Mouse (Mus musculus) neural tube, embryonic 15.5 days (tissue): Measurements from ENCODE around the gene Fam196b. TPM values are rescaled to one million over a fixed set of nuclear protein-coding genes. Genes with fewer than 3 reads are reported as not detected.
A peak's percentile ranks its signal among the peaks of the same experiment; 100 is the strongest.

Experiments used
- ATAC-seq: fragments of 200-750 bp; cut with Nextera tagmentation; 2 replicates; pipeline ENCODE4 v1.8.0; 2017; ENCODE audit warnings: mild to moderate bottlenecking, moderate TSS enrichment, moderate library complexity; ENCODE audit not compliant: low FRiP score
- H3K27ac ChIP-seq: fragments of 300-500 bp; sonication (generic); replicated peaks from 2 replicates; pipeline ENCODE4 v1.5.1; 2015; ENCODE audit warnings: mild to moderate bottlenecking, inconsistent platforms
- H3K27me3 ChIP-seq: fragments of 300-500 bp; sonication (generic); replicated peaks from 2 replicates; pipeline ENCODE4 v1.6.1; 2015; ENCODE audit warnings: inconsistent platforms
- H3K36me3 ChIP-seq: fragments of 300-500 bp; sonication (generic); 2 replicates; pipeline ENCODE4 v1.6.1; 2015; ENCODE audit warnings: inconsistent platforms
- H3K4me1 ChIP-seq: fragments of 300-500 bp; sonication (generic); 2 replicates; pipeline ENCODE4 v1.6.1; 2015; ENCODE audit warnings: inconsistent platforms
- H3K4me2 ChIP-seq: fragments of 300-500 bp; sonication (generic); 2 replicates; pipeline ENCODE4 v1.6.1; 2015; ENCODE audit warnings: inconsistent platforms, mild to moderate bottlenecking, moderate library complexity
- H3K4me3 ChIP-seq: fragments of 300-500 bp; sonication (generic); replicated peaks from 2 replicates; pipeline ENCODE4 v1.5.1; 2015; ENCODE audit warnings: mild to moderate bottlenecking, inconsistent platforms
- H3K9ac ChIP-seq: fragments of 300-500 bp; sonication (generic); replicated peaks from 2 replicates; pipeline ENCODE4 v1.6.1; 2015; ENCODE audit warnings: mild to moderate bottlenecking, inconsistent platforms
- H3K9me3 ChIP-seq: fragments of 300-500 bp; sonication (generic); replicated peaks from 2 replicates; pipeline ENCODE4 v1.6.1; 2016; ENCODE audit warnings: inconsistent platforms
- WGBS: fragments of 180-500 bp; shearing (Covaris S2); methylation state at CpG from one replicate; pipeline ENCODE4 v1.1.7; 2015; ENCODE audit warnings: mixed read lengths; 5-methylcytosine and 5-hydroxymethylcytosine counted together
- polyA plus RNA-seq: library from polyadenylated mRNA; unstranded; fragments of >200 nt; fragmentation: Nextera tagmentation; extraction: Ambion mirVana; gene quantifications from 2 replicates; pipeline ENCODE4 v1.2.1, GENCODE M21; 2015

Gene Fam196b
- polyA plus RNA-seq, 1 experiment from 2014 or later = 4.0 TPM

DNA sequence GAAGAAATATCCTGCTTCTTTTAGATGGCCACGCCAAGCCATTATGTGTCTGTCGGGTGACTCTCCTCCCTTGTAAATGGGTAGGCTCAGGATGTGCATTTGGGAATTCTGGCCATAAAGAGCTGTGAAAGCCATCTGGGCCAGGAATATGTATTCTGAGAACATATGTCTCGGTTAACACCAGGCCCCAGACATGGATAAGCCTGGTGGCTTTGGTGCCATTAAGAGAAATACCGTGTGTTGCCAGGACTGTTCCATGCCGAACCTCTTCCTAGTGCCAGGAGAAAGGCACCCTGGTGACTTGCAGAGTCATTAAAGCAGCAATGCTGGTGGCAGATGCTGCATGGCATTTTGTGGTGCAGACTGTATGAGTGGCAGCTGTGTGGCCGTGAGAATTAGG is 63.0 kb downstream of the Fam196b start:
- peaks cover 17% of the 10 kb centered on the region for H3K4me1 ChIP-seq
- H3K27me3 ChIP-seq = no peaks in the 10 kb centered on the region
- no peak overlapping the region for H3K4me2 ChIP-seq
- H3K4me3 ChIP-seq = no peak overlapping the region
- no peaks in the 10 kb centered on the region for H3K36me3 ChIP-seq
- H3K27ac ChIP-seq = no peak overlapping the region
- H3K9me3 ChIP-seq = no peaks in the 10 kb centered on the region
- H3K9ac ChIP-seq = no peak overlapping the region
- 0 out of 2 replicates have a peak, but pooled peaks have one; percentile 30 for ATAC-seq
- WGBS = 34% methylated on average over 6 of the region's 6 CpGs

DNA sequence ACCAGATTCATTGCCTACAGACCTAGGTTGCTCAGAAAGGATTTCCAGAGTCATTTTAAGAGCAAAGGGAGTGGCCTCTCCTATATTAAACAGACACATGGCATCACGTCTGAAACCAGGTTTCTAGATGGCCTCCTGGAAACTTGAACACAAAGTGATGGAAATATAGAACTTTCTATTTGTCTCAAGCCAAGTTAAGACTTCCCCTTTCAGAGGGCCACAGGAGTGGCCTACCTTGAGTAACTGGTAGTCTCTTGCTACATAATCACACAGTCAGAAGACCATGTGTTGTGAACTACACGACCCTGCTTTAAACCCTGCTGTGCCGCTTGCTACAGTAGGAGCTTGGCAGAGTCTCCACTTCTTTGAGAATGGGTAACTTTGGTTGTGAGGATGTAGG is 68.9 kb downstream of the Fam196b start:
- no peak overlapping the region for H3K9ac ChIP-seq
- no peak for ATAC-seq
- H3K4me3 ChIP-seq = no peak overlapping the region
- H3K27me3 ChIP-seq = no peaks in the 10 kb centered on the region
- no peak overlapping the region for H3K27ac ChIP-seq
- no peaks in the 10 kb centered on the region for H3K36me3 ChIP-seq
- H3K4me2 ChIP-seq = no peak overlapping the region
- no peaks in the 10 kb centered on the region for H3K9me3 ChIP-seq
- peaks cover 7% of the 10 kb centered on the region; the same call in 1 of the 2 replicates for H3K4me1 ChIP-seq
- 91% methylated on average over 3 of the region's 3 CpGs for WGBS

DNA sequence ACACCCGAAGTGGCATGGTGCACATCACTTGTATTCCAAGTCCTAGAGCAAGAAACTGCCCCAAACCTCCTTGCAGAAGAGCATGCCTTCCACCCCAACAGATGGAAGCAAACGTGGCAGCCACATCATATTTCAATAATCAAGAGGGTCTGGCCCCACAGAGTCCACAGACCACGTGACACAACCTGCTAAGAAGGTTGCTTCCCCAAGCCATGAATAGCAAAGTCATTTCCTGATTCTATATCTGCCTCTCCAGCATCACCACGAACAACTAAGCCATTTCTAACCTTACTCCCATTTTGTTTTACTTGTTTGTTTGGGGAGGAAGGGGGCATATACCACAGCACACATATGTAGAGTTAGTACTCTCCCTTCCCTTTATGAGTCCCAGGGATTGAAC is 69.6 kb downstream of the Fam196b start:
- WGBS = 76% methylated on average over 4 of the region's 4 CpGs
- Histone ChIP-seq H3K36me3 (no peaks in the 10 kb centered on the region), H3K9me3 (no peaks in the 10 kb centered on the region), H3K27ac (no peak overlapping the region), H3K9ac (no peak overlapping the region), H3K4me3 (no peak overlapping the region), H3K4me2 (no peak overlapping the region), H3K27me3 (no peaks in the 10 kb centered on the region), H3K4me1 (peaks cover 7% of the 10 kb centered on the region; the same call in 1 of the 2 replicates)
- no peak for ATAC-seq

DNA sequence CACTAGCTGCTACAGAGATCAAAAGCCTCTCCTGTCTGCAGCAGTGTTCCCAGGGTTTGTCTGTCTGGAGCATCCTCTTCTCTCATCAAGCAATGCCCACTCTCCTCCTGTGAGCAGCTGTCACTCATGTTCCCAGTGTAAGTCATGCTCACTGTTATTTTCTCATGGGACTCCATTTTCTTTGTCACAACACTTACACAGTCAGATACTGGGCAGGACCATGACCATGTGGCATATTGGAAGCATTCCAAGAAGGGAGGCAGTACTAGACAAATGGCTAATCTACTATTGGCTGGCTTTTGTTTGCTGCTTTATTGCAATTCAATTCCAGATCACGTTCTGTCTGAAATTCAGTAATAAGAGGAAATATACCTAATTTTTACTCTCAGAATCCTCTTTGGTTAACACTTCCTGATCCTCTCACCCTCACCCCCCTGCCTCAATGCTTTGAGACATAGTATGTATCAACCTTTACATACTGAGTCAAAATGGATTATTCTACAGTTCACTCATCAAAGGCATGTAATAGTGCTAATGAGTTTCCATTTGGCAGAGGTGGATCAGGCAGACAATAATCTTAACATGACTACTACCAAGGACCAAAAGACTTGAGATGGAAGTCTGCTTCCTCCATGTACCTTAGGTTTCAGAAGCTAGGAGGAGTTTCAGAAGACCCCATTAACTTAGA is 70.5 kb downstream of the Fam196b start:
- no peak overlapping the region for H3K4me2 ChIP-seq
- H3K9me3 ChIP-seq = no peaks in the 10 kb centered on the region
- no peaks in the 10 kb centered on the region for H3K27me3 ChIP-seq
- H3K4me1 ChIP-seq = peaks cover 4% of the 10 kb centered on the region; the same call in 1 of the 2 replicates
- H3K4me3 ChIP-seq = no peak overlapping the region
- WGBS = 28% methylated on average over 1 of the region's 1 CpGs
- no peak overlapping the region for H3K27ac ChIP-seq
- peak; percentile 28; the same call in 1 of the 2 replicates for ATAC-seq
- H3K9ac ChIP-seq = no peak overlapping the region
- no peaks in the 10 kb centered on the region for H3K36me3 ChIP-seq

DNA sequence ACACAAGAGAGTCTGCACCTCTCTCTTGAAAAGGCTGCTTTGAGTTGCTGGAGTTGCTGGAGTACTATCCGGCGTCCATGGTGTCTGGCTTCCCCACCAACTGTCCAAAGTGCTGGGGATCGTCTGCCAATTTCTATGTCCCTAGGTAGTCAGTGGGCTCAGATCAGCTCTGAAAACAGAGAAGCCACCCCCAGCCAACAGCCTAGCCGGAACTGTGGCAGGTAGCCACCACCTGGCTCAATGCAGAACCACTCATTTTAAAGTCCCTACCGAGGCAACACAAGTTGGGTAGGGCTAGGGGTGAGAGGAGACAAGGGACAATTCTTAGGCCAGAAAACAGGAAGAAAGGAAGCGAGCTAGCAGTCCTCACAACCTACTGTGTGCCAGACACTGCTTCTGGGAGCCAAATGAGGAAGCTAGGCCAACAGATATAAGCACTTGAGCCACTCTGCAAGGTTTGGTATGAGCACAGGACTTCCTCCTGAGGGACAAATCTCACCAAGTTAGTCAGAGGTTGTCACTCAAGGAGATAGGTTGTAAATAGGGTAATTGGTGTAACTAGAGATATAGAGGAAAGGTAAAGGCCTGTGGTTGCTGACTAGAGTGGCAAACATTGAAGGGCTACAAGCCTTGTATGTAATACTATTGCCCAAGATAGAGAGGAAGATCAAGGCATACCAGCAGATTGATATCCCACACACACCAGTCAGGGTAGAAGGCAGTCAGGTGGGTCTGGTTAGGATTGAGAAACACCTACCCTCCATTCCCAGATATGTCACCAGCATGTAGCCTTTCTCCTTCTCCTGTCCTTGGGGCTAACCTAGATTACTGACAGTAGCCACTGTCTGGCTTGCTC is 74.9 kb downstream of the Fam196b start:
- no peak for ATAC-seq
- H3K27me3 ChIP-seq = no peaks in the 10 kb centered on the region
- H3K27ac ChIP-seq = no peak overlapping the region
- no peak overlapping the region for H3K9ac ChIP-seq
- H3K9me3 ChIP-seq = no peaks in the 10 kb centered on the region
- no peak overlapping the region for H3K4me2 ChIP-seq
- WGBS = 85% methylated on average over 6 of the region's 6 CpGs
- no peak overlapping the region for H3K4me3 ChIP-seq
- peaks cover 4% of the 10 kb centered on the region; the same call in 1 of the 2 replicates for H3K4me1 ChIP-seq
- no peaks in the 10 kb centered on the region for H3K36me3 ChIP-seq

DNA sequence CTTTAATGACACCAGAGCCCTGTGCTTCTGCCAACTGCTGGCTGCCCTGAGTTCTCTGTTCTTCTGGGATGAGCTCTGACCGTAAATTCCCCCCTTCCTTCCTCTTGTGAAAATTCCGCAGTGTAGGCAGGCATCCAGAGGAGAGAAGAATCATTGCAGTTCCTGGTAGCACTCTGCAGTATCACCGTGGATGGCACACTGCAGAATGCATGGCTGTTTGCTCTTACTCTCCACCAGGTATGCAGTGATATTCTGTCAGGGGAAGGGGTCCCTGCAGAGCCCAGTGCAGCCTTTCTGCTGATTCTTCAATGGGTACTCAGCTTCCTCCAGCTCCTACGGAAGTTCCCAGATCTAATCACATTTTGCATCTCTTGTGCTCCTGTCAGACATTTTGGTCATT is 77.5 kb downstream of the Fam196b start:
- ATAC-seq = peak; percentile 47; the same call in 1 of the 2 replicates
- WGBS = 42% methylated on average over 4 of the region's 4 CpGs

DNA sequence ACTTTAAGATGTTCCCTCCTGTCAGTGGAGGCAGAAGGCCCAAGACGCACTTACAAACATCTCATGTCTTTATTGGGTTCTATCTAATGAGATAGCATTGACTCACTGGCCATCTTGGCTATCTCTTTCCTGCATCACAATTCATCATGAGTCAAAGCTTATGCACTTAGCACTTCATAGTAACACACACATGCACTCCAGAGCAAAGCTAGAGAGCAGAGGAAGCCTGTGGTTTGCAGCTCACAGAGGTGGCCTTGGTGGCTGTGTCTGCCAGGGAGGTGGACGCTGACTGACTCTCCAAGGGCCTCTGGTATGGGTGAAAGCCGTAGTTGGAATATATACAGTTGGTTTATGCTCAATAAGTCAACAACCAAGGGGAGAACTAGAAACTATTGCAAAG is 81.2 kb downstream of the Fam196b start:
- ATAC-seq = no peak
- Histone ChIP-seq H3K9me3 (no peaks in the 10 kb centered on the region), H3K27me3 (no peaks in the 10 kb centered on the region), H3K9ac (no peak overlapping the region), H3K27ac (no peak overlapping the region), H3K36me3 (no peaks in the 10 kb centered on the region), H3K4me3 (no peak overlapping the region), H3K4me2 (no peak overlapping the region), H3K4me1 (no peaks in the 10 kb centered on the region)
- WGBS = 74% methylated on average over 3 of the region's 3 CpGs

More for the DNA sequence above, 77.5 kb downstream of the Fam196b start:
- no peak overlapping the region for H3K4me3 ChIP-seq
- no peaks in the 10 kb centered on the region for H3K36me3 ChIP-seq
- no peak overlapping the region for H3K9ac ChIP-seq
- no peaks in the 10 kb centered on the region for H3K27me3 ChIP-seq
- H3K4me2 ChIP-seq = no peak overlapping the region
- no peak overlapping the region for H3K27ac ChIP-seq
- H3K4me1 ChIP-seq = no peaks in the 10 kb centered on the region
- H3K9me3 ChIP-seq = no peaks in the 10 kb centered on the region

DNA sequence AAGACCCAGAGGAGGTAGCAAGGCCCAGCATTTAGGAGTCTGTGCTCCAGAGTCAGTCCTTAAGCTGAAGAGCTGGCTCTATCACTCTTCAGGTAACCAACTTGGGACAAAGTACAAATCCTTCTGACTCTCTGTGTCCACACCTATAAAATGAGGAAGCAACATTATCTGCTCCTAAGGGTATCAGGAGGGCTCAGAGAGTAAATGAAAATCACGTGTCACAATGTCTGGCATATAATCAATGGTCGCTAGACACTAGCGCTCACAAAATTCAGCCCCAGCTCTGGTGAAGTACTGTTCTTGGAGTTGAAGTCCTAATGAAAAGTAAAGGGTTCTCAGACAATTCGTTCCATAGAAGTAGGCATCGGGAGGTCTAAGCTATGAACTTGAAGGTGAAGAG is 83.0 kb downstream of the Fam196b start:
- no peak overlapping the region for H3K9ac ChIP-seq
- no peak overlapping the region for H3K4me3 ChIP-seq
- no peak for ATAC-seq
- WGBS = 91% methylated on average over 5 of the region's 5 CpGs
- no peak overlapping the region for H3K4me2 ChIP-seq
- no peak overlapping the region for H3K27ac ChIP-seq
- H3K27me3 ChIP-seq = no peaks in the 10 kb centered on the region
- no peaks in the 10 kb centered on the region for H3K36me3 ChIP-seq
- H3K4me1 ChIP-seq = no peaks in the 10 kb centered on the region
- no peaks in the 10 kb centered on the region for H3K9me3 ChIP-seq

DNA sequence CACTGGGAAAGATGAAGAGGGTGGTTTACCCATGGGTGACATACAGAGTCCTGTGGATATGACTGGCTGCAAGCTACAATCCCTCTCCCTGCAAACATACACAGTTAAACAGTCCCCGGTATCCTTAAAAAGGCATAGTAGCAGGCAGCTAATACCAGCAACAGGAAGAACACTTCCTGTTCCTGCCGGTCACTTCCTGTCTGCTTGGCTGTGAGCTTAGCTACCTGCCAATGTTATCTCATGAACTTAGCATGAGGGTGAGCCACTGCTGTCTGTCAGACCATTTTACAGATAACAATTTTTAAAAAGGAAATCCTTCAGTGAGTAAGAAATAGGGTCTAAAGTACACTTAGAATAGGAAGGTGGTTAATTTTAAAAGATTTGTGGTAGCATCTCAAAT is 83.9 kb downstream of the Fam196b start:
- H3K4me2 ChIP-seq = no peak overlapping the region
- H3K27me3 ChIP-seq = no peaks in the 10 kb centered on the region; the same call in 1 of the 2 replicates
- no peaks in the 10 kb centered on the region for H3K36me3 ChIP-seq
- H3K4me3 ChIP-seq = no peak overlapping the region
- no peak for ATAC-seq
- no peak overlapping the region for H3K9ac ChIP-seq
- H3K4me1 ChIP-seq = no peaks in the 10 kb centered on the region
- 93% methylated on average over 2 of the region's 2 CpGs for WGBS
- no peaks in the 10 kb centered on the region for H3K9me3 ChIP-seq
- H3K27ac ChIP-seq = no peak overlapping the region

DNA sequence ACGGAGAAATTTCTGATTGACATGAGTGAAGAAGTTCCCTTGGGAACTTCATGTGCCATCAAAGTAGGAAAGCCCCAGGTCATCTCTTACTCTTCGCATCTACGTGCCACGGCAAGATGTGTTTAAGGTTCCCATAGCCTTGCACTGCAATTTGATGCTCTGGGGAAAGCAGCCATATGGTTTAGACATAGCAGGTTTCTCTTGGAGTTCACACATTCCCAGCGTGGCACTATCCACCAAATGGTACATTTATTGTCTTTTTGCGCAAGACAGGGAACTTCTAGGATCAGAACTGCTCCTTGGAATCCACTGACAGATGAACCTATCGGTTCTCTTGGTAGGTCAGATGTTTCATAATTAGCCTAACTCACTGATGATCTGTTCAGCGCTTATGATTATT is 86.7 kb downstream of the Fam196b start:
- 84% methylated on average over 8 of the region's 8 CpGs for WGBS
- ATAC-seq = no peak

DNA sequence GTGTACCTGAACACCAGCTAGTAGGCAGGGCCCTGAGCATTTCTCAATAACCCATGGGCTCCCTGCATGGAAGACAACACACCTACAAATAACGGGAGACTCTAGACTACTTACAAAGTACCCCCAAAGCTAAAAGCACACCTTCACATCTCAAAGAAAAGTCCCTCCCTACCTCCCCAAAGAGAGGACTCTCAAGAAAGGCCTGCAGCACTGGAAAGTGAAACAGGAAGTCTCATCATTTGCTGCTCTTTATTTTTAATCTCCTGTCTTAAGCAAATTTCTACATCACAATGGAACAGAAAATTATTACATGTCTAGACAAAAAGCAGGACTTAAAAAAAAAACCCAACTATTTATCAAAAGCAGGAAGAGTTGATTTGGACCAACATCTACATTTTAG is 90.7 kb downstream of the Fam196b start:
- Histone ChIP-seq H3K4me2 (no peak overlapping the region), H3K36me3 (no peaks in the 10 kb centered on the region), H3K4me1 (no peaks in the 10 kb centered on the region), H3K9ac (no peak overlapping the region), H3K4me3 (no peak overlapping the region), H3K9me3 (no peaks in the 10 kb centered on the region), H3K27me3 (no peaks in the 10 kb centered on the region; the same call in 1 of the 2 replicates), H3K27ac (no peak overlapping the region)
- WGBS = 88% methylated on average over 1 of the region's 1 CpGs
- no peak for ATAC-seq

More for the DNA sequence above, 86.7 kb downstream of the Fam196b start:
- Histone ChIP-seq H3K4me1 (no peaks in the 10 kb centered on the region), H3K27me3 (no peaks in the 10 kb centered on the region; the same call in 1 of the 2 replicates), H3K9ac (no peak overlapping the region), H3K36me3 (no peaks in the 10 kb centered on the region), H3K27ac (no peak overlapping the region), H3K4me3 (no peak overlapping the region), H3K4me2 (no peak overlapping the region), H3K9me3 (no peaks in the 10 kb centered on the region)

DNA sequence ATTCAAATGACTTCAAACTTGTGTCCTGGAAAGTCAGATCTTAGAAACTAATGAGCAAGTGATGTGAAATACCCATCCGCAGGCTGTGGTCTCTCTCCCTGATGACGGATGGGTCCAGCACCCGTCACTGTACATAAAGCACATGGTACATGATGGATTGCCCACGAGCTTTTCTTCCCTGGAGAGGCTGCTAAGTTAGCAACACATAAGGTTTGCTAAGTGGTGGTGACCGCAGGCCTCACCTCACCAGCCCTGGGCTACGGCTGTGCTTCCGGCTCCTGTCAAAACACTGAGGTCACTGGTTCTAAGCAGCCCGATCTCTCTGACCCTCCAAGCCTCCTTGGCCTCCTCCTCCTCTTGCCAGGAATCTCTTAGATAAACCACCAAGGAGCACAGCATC is 91.7 kb downstream of the Fam196b start:
- H3K9me3 ChIP-seq = no peaks in the 10 kb centered on the region
- no peaks in the 10 kb centered on the region; the same call in 1 of the 2 replicates for H3K27me3 ChIP-seq
- ATAC-seq = no peak
- no peak overlapping the region for H3K4me2 ChIP-seq
- H3K4me1 ChIP-seq = no peaks in the 10 kb centered on the region
- no peaks in the 10 kb centered on the region for H3K36me3 ChIP-seq
- no peak overlapping the region for H3K9ac ChIP-seq
- H3K27ac ChIP-seq = no peak overlapping the region
- WGBS = 68% methylated on average over 8 of the region's 8 CpGs
- no peak overlapping the region for H3K4me3 ChIP-seq
